Mouse (Mus musculus): Measurements from ENCODE around the gene Vsig10l. TPM values are rescaled to one million over a fixed set of nuclear protein-coding genes. Genes with fewer than 3 reads are reported as not detected.

Vsig10l gene
- total RNA-seq (2014; fragmentation: Nextera tagmentation) = 2.3 and 2.9 TPM in 2 replicates
- total RNA-seq (2017) = 3.0 and 8.9 TPM in 2 replicates

DNA sequence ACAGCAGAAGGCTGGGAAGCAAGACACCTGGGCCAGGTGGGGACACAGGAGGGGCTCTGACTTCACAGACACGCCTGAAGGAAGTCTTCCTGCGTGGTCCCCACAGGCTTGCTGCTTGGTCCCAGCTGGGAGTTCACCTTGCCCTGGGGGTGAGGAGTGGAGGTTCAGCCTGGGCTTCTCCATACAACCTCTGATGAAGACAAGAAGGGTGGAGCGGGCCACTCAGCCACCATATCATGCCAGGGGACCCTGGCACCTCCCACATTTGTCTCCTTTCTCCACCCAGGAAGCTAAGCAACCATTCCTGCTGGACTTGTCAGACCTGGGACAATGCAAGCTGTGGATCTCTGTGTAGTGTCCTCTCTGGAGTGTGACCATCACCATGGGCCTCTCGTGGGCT lies at the start of gene Vsig10l:
Vsig10l (plus strand) TSS at position 301 of the 400 bp plus-strand sequence.
- no peak for ATAC-seq (replicated peaks; ENCODE audit: low FRiP score, low TSS enrichment, poor library complexity, severe bottlenecking)

- ATAC-seq (replicated peaks; ENCODE audit: low FRiP score, low TSS enrichment, poor library complexity, severe bottlenecking) = no peak
Observed at GRCm38 (mm10) chr7:43417298-43417697, 45.7 kb upstream of the Vsig10l start.

GRCm38 (mm10) chr7:43422995-43423617 lies 39.8 kb upstream of the Vsig10l start:
- ATAC-seq (replicated peaks; ENCODE audit: low FRiP score, low TSS enrichment, poor library complexity, severe bottlenecking) = peak; percentile 100

DNA sequence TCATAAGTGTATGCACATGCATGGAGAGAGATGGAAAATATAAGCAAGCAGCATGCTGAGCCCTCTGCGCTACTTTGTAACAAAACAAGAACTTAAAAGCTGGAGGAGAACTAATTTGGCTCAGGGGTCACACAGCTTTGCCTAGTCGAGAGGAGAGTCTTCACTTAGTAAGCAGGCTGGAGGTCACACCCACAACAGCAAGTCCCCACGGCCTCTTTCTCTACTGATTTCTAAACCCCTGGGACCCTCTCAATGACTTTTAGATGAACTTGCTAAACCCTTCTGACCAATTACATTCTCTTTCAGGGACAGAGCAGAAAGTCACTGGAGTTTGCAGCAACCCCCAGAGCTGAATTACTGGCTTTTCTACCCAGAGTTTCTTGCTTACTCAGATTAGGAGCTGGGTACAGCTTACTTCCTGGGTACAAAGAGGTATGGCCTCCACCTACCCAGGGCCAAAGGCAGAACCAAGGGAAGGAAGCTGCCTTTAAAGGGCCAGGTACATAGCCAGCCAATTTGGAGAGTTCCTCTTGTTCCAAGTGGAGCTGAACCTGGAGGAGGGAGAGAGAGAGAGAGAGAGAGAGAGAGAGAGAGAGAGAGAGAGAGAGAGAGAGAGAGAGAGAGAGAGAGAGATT lies 38.8 kb upstream of the Vsig10l start:
- no peak for ATAC-seq (replicated peaks; ENCODE audit: low FRiP score, low TSS enrichment, poor library complexity, severe bottlenecking)

- no peak for ATAC-seq (replicated peaks; ENCODE audit: low FRiP score, low TSS enrichment, poor library complexity, severe bottlenecking)
Observed at GRCm38 (mm10) chr7:43427406-43427805, 35.5 kb upstream of the Vsig10l start, which contains the start of gene Lim2. Lim2 (plus strand) TSS chr7:43427670.

- 0 out of 2 replicates have a peak, but pooled peaks have one; percentile 41 for ATAC-seq (replicated peaks; ENCODE audit: low FRiP score, low TSS enrichment, poor library complexity, severe bottlenecking)
Observed at GRCm38 (mm10) chr7:43429500-43429899, 33.5 kb upstream of the Vsig10l start.

DNA sequence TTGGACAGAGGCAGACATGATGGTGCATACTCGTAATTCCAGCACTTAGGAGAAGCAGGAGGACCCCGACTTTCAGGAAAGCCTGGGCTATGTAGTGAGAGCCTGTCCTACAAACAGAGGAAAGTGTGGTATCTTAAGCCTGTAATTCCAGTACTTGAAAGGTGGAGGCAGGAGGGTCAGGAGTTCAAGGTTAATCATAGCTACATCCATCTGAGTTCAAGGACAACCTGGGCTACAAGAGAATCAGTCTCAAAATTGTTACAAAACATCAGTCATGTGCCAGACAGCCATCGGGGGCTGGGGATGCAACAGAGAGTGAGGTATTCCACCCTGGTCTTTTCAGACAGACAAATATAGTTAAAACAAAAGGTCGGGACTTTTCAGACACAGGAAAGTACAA lies 30.1 kb upstream of the Vsig10l start:
- ATAC-seq (replicated peaks; ENCODE audit: low FRiP score, low TSS enrichment, poor library complexity, severe bottlenecking) = no peak

- no peak for ATAC-seq (replicated peaks; ENCODE audit: low FRiP score, low TSS enrichment, poor library complexity, severe bottlenecking)
Observed at GRCm38 (mm10) chr7:43434676-43435075, 28.3 kb upstream of the Vsig10l start.

DNA sequence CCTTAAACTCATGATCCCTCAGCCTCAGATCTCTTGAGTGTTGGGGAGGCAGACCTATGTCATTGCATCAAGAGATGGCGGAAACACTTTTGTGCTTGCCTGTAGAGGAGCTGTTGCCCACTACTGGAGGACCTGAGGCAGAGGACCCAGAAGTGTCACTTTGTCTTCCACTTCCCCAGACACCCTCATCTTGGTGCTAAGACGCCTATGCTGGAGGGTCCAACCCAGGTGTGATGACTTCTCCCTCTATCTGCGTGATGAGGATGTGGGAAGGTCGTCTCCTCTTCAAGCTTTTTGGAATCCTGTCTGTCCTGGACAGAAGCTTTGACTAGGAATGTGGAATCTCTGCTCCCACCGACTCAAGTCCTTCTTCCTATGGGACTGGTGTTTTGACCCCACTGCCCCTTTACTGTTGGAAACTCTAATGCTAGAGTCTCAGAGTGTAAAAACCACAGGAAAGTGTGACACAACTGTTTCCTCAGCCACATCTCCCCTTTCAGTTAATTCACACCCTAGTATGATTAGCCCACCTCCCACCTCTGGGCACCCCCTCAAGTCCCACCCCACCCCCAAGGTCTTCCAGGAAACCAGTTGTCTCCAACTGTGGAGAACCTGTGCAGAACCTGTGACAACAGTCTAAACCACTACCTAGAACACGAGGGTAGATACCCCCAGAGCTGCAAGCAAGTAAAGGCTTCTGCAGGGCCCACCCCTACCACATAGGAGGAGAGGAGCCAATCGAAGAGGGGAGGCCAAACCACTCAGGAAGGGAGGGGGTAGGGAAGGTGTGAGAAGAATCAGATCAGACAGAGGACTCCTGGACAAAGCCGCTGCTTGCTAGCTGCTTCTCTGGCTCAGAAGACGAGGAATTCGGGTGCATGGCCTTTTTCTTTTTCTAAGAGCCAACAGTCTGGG lies 26.4 kb upstream of the Vsig10l start, which contains the start of gene Nkg7:
Nkg7 (plus strand) TSS at position 733 of the 915 bp plus-strand sequence.
- no peak for ATAC-seq (replicated peaks; ENCODE audit: low FRiP score, low TSS enrichment, poor library complexity, severe bottlenecking)

DNA sequence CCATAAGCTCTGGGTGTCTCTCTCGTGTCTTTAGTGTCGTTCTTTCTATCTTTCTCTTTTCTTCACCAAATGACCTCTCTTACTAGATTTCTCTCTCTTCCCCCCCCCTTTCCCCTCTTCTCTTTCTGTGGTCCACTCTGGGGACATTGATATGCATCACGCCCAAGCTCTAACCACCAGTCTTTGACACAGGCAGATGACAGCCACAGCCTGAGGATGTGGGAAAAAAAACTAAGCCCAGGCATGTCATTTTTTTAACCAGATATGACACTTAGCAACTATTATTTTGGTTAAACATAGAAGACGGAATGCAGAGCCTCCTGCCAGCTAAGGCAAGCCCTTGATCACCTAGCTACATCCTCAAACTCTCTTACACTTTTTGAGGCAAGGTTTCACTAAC lies 24.3 kb upstream of the Vsig10l start:
- no peak for ATAC-seq (replicated peaks; ENCODE audit: low FRiP score, low TSS enrichment, poor library complexity, severe bottlenecking)

DNA sequence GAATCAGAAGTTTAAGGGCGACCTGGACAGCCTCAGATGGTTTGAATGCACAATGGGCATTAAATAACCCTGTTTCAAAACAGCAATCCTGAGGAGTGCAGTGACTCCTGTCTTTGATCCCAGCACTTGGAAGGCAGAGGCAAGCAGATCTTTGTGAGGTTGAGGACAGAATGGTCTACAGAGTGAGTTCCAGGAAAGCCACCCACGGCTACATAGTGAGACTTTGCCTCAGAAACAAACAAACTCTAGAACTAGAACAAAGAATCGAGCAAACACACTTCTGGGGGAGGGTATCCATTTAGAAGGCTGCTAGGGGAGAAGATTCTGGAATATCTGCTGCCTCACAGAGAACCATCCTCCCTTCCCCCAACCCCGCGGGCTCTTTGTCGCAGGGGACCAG lies 22.5 kb upstream of the Vsig10l start, which contains the start of gene Cldnd2:
Cldnd2 (plus strand) TSS at position 301 of the 400 bp plus-strand sequence.
- ATAC-seq (replicated peaks; ENCODE audit: low FRiP score, low TSS enrichment, poor library complexity, severe bottlenecking) = no peak

- ATAC-seq (replicated peaks; ENCODE audit: low FRiP score, low TSS enrichment, poor library complexity, severe bottlenecking) = no peak
Observed at GRCm38 (mm10) chr7:43441071-43441470, 21.9 kb upstream of the Vsig10l start.

DNA sequence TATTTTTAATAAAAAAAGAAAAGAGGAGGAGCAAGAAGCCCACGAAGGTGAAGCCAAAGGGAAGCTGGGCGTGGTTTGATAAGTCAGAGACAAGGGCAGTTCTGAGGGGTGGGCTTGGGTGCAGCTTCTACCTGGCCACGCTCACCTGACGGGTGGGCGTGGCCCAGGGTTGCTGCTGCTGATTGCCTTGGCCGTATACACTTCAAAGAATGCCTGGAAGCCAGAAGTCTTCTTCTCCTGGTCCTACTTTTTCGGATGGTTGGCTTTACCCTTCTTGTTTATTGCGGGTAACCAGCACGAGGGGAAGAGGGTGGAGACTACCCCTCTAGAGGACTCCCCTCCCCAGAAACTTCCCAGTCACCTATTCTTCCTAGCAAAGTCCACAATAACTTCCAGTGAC lies 20.3 kb upstream of the Vsig10l start:
- ATAC-seq (replicated peaks; ENCODE audit: low FRiP score, low TSS enrichment, poor library complexity, severe bottlenecking) = no peak

GRCm38 (mm10) chr7:43443126-43443916 lies 19.6 kb upstream of the Vsig10l start:
- peak; percentile 81 for ATAC-seq (replicated peaks; ENCODE audit: low FRiP score, low TSS enrichment, poor library complexity, severe bottlenecking)

DNA sequence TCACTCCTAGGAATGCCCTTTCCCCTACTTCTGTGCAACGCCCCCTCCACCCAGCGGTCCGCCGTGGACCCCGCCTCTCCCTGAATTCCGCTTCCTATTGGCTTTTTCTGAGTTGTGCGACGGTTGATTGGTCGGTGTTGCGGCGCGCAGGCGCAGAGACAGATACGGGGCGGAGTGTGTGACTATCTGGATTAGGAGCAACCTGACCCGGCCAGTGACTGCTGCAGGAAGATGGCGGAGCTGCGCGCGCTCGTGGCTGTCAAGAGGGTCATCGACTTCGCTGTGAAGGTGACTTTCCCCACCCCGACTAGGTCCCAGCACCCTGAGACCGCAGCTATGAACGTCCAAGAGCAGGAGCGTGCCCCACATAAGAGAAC lies 19.0 kb upstream of the Vsig10l start, which contains the start of the genes Etfb and Gm45233:
Etfb (plus strand) TSS at position 167 of the 377 bp plus-strand sequence.
Gm45233 (plus strand) TSS at position 212 of the 377 bp plus-strand sequence.
- peak; percentile 92 for ATAC-seq (replicated peaks; ENCODE audit: low FRiP score, low TSS enrichment, poor library complexity, severe bottlenecking)

- no peak for ATAC-seq (replicated peaks; ENCODE audit: low FRiP score, low TSS enrichment, poor library complexity, severe bottlenecking)
Observed at GRCm38 (mm10) chr7:43447801-43448200, 15.2 kb upstream of the Vsig10l start.

GRCm38 (mm10) chr7:43448246-43448645 lies 14.7 kb upstream of the Vsig10l start:
- no peak for ATAC-seq (replicated peaks; ENCODE audit: low FRiP score, low TSS enrichment, poor library complexity, severe bottlenecking)

DNA sequence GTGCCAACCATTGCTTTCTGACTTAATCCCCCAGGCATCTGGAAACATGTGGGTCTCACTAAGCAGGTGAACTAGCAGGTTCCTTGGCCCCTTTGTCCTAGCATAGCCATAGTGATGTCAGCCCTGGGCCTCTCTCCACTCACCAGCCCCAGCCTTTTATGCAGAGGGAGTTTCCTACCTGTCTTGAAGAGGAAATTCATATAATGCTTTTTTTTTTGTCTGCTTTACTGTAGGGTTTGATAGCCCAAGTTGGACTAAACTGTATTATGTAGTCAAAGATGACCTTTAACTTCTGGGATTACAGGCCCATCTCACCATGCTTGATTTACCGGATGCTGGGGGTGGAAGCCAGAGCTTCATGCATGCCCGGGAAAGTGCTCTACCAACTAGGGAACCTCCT lies 13.1 kb upstream of the Vsig10l start:
- no peak for ATAC-seq (replicated peaks; ENCODE audit: low FRiP score, low TSS enrichment, poor library complexity, severe bottlenecking)

DNA sequence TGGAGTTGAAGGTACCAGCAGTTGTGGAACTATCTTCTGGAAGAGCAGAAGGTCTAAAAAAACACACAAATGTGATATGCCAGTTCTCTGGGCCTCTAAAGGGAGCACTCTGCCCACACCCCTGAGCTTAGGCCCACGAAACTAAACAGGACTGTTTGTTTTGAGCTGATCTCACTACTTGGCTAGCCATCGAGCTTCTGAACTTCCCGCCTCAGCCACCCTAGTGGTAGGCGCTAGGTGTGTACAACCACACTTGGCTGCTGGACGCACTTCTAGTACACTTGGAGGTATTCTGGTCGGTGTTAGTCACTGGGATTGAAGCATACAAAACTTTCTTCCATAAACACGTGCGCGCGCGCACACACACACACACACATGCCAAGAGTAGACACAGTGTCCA lies 11.2 kb upstream of the Vsig10l start:
- ATAC-seq (replicated peaks; ENCODE audit: low FRiP score, low TSS enrichment, poor library complexity, severe bottlenecking) = no peak
